Mouse (Mus musculus): ENCODE data around the gene Add2.

- TF ChIP-seq POLR2A (IDR thresholded peaks at IDR 0.05; ENCODE audit: low read depth, low read length) (no peak), CTCF (IDR thresholded peaks at IDR 0.05; ENCODE audit: borderline replicate concordance, insufficient read depth, low read length) (no peak)
These were observed 41.8 kb downstream of the Add2 start for GRCm38 (mm10) chr6:86070277-86070676.

Measured in embryonic fibroblast, embryonic 13.5 days (primary cell).